Mouse (Mus musculus): Measurements from ENCODE around the gene Gas6. TPM values are rescaled to one million over a fixed set of nuclear protein-coding genes. Genes with fewer than 3 reads are reported as not detected.
A peak's percentile ranks its signal among the peaks of the same experiment; 100 is the strongest.

Gene Gas6
- polyA plus RNA-seq, 1 experiment from 2014 or later = 101 TPM

- Histone ChIP-seq H3K4me2 (no peak overlapping the region), H3K27me3 (replicated peaks) (peaks cover 47% of the 10 kb centered on the region), H3K9me3 (no peaks in the 10 kb centered on the region), H3K4me1 (peaks cover 20% of the 10 kb centered on the region), H3K36me3 (no peaks in the 10 kb centered on the region), H3K27ac (replicated peaks) (no peak overlapping the region; the same call in 1 of the 2 replicates), H3K9ac (no peak overlapping the region), H3K4me3 (no peak overlapping the region)
- ATAC-seq (ENCODE audit: extremely low read depth, insufficient number of reproducible peaks, low FRiP score, low TSS enrichment) = peak; percentile 63; the same call in 1 of the 2 replicates
- WGBS = 27% methylated on average over 4 of the region's 4 CpGs
Observed at GRCm38 (mm10) chr8:13506849-13507248, 12.6 kb upstream of the Gas6 start.

DNA sequence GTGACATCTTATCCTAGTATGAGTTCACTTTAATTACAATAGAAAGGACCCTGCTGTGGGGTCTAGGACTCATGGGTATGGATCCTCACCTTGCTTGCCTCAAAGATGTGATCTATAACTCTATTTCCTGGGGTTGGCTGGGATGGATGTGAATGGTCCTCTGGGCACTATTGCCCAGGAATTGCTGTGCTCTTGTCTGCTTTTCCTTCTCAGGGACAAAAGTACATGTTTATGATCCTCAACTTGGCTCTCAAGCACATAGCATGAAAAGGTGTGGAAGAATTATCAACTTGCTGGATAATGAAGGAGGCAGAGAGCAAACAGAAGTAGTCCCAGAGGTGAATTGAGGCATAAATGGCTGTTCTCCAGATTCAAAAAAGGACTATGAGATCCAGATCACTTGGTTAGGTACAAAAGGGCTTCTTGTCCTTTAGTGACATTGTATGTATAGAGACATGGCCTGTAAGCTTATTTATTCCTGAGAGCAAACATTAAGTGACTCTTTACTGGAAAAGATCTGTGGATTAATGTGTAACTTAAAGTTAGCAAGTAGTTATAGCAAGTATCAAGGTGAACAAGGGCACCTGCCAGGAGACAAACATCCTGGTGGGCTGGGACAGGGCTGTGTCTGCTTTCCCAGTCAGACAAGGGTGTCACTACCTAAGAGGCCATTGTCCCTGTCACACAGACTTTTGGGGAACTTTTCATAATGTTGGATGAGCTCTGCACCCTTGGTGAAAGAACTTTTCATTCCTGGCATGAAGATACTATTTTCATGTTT lies 10.8 kb upstream of the Gas6 start:
- H3K4me2 ChIP-seq = no peak overlapping the region
- no peak overlapping the region for H3K9ac ChIP-seq
- no peak for ATAC-seq (ENCODE audit: extremely low read depth, insufficient number of reproducible peaks, low FRiP score, low TSS enrichment)
- no peaks in the 10 kb centered on the region for H3K36me3 ChIP-seq
- H3K4me3 ChIP-seq = no peak overlapping the region
- no peak overlapping the region for H3K27ac ChIP-seq (replicated peaks)
- H3K9me3 ChIP-seq = 0 out of 2 replicates have a peak, but pooled peaks cover 4% of the 10 kb centered on the region
- H3K27me3 ChIP-seq (replicated peaks) = peaks cover 49% of the 10 kb centered on the region
- peaks cover 20% of the 10 kb centered on the region for H3K4me1 ChIP-seq

DNA sequence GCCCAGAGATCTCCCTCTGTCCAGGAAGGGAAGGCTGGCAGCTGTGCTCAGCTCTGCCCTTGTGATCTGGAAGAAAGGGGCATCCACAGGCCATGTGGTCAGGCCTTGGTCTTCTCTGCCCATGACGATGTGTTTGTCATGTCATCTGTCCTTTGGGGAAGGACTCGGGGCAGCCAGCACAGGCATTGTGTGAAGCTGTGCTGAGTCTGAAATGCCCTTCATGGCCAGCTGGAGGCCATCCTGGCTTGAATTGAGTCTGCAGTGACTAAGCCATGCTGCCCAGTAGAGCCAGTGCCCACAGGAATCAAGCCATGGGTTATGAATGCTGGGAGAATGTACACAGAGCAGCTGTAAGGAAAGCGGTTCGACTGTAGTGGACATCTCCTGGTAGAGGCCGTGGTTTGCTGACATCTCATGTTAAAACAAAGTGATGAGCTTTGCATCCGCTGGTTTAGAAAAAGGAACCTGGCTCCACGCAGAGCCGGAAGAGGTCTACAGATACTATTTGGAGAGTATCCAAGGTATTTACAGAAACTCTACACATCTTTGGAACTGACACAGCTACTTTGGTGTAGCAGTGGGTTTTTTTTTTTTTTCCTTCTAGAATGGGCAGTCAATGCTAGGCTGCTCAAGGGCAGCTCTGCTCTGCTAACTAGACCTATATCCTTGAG lies 9.8 kb upstream of the Gas6 start:
- Histone ChIP-seq H3K27ac (replicated peaks) (no peak overlapping the region), H3K4me3 (no peak overlapping the region), H3K27me3 (replicated peaks) (peaks cover 50% of the 10 kb centered on the region), H3K4me1 (peaks cover 20% of the 10 kb centered on the region), H3K36me3 (no peaks in the 10 kb centered on the region), H3K9ac (no peak overlapping the region), H3K9me3 (0 out of 2 replicates have a peak, but pooled peaks cover 4% of the 10 kb centered on the region), H3K4me2 (no peak overlapping the region)
- WGBS = 71% methylated on average over 8 of the region's 8 CpGs
- no peak for ATAC-seq (ENCODE audit: extremely low read depth, insufficient number of reproducible peaks, low FRiP score, low TSS enrichment)

GRCm38 (mm10) chr8:13501221-13501620 lies 6.9 kb upstream of the Gas6 start:
- peaks cover 41% of the 10 kb centered on the region for H3K27me3 ChIP-seq (replicated peaks)
- no peaks in the 10 kb centered on the region for H3K36me3 ChIP-seq
- ATAC-seq (ENCODE audit: extremely low read depth, insufficient number of reproducible peaks, low FRiP score, low TSS enrichment) = no peak
- H3K9me3 ChIP-seq = 0 out of 2 replicates have a peak, but pooled peaks cover 4% of the 10 kb centered on the region
- peaks cover 5% of the 10 kb centered on the region; the same call in 1 of the 2 replicates for H3K4me1 ChIP-seq
- no peak overlapping the region for H3K4me3 ChIP-seq
- no peak overlapping the region for H3K27ac ChIP-seq (replicated peaks)
- no peak overlapping the region for H3K9ac ChIP-seq
- H3K4me2 ChIP-seq = no peak overlapping the region
- 79% methylated on average over 3 of the region's 3 CpGs for WGBS

DNA sequence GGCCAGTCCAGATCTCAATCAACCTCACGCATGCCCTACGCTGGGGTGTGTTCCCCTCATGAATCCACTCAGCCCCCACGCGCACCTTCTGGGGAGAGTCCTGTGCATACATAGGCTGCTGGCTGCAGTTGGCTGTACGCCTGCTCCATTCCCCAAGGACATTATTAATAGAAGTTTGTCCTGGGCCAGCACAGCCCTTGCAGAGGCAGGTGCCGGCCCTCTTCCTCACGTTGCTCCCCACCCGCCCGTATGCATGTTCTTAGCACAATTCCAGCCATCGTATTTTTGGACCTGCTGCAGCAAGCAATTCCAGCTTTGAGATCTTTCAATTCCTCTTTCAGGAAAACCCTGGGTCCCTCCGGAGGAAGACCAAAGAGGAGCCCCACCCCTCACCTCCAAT lies 1.3 kb downstream of the Gas6 start:
- peak overlapping the region; percentile 82 for H3K4me2 ChIP-seq
- peak overlapping the region; percentile 78 for H3K27ac ChIP-seq (replicated peaks)
- peak overlapping the region; percentile 75 for H3K4me3 ChIP-seq
- H3K4me1 ChIP-seq = peaks cover 53% of the 10 kb centered on the region
- H3K9ac ChIP-seq = peak overlapping the region; percentile 89
- H3K9me3 ChIP-seq = no peaks in the 10 kb centered on the region
- peak; percentile 14; the same call in 1 of the 2 replicates for ATAC-seq (ENCODE audit: extremely low read depth, insufficient number of reproducible peaks, low FRiP score, low TSS enrichment)
- H3K36me3 ChIP-seq = peaks cover 12% of the 10 kb centered on the region
- H3K27me3 ChIP-seq (replicated peaks) = peaks cover 39% of the 10 kb centered on the region
- whole genome bisulfite sequencing = 27% methylated on average over 11 of the region's 11 CpGs

GRCm38 (mm10) chr8:13492198-13492995 lies 1.9 kb downstream of the Gas6 start:
- Histone ChIP-seq H3K27ac (replicated peaks) (peak overlapping the region; percentile 78), H3K27me3 (replicated peaks) (peaks cover 39% of the 10 kb centered on the region), H3K4me2 (peak overlapping the region; percentile 82), H3K36me3 (peaks cover 12% of the 10 kb centered on the region), H3K4me1 (peaks cover 53% of the 10 kb centered on the region), H3K4me3 (peak overlapping the region; percentile 75), H3K9me3 (no peaks in the 10 kb centered on the region), H3K9ac (peak overlapping the region; percentile 89)
- ATAC-seq (ENCODE audit: extremely low read depth, insufficient number of reproducible peaks, low FRiP score, low TSS enrichment) = peak; percentile 59
- WGBS = 16% methylated on average over 9 of the region's 9 CpGs

DNA sequence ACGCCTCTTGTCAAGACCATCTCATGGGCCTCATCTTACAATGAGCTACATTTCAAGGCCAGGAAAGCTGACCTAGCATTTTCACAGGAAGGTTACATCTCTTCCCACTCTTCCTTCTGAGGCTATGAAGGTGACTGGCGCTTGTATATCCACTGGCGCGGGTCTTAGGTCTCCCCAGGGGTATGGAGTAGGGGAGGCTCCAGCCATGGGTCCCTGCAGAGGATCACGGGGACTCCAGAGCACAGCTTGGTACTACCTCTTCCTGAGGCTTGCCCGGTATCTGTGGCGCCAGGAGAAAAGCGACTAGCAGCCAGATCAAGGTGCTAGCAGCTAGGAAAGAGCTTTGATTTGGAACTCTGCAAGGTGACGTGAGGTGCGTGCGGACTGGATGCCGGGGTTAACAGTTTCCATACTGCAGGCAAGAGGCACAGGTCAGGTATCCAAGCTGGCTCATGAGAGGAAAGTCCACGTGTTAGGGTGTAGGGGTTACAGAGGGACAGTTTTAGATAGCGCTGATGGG lies 2.7 kb downstream of the Gas6 start:
- Histone ChIP-seq H3K4me3 (0 out of 2 replicates have a peak overlapping the region, but pooled peaks have one; percentile 18), H3K4me1 (peaks cover 59% of the 10 kb centered on the region)
- no peak for ATAC-seq (ENCODE audit: extremely low read depth, insufficient number of reproducible peaks, low FRiP score, low TSS enrichment)

GRCm38 (mm10) chr8:13489986-13490910 lies 4.0 kb downstream of the Gas6 start:
- Histone ChIP-seq H3K27ac (replicated peaks) (peak overlapping the region; percentile 54), H3K4me3 (peak overlapping the region; percentile 3; the same call in 1 of the 2 replicates), H3K27me3 (replicated peaks) (peaks cover 32% of the 10 kb centered on the region), H3K36me3 (peaks cover 16% of the 10 kb centered on the region), H3K9ac (peak overlapping the region; percentile 58), H3K4me2 (peak overlapping the region; percentile 44), H3K4me1 (peaks cover 64% of the 10 kb centered on the region), H3K9me3 (no peaks in the 10 kb centered on the region)
- no peak for ATAC-seq (ENCODE audit: extremely low read depth, insufficient number of reproducible peaks, low FRiP score, low TSS enrichment)
- WGBS = 20% methylated on average over 13 of the region's 13 CpGs

More for the DNA sequence above, 2.7 kb downstream of the Gas6 start:
- no peaks in the 10 kb centered on the region for H3K9me3 ChIP-seq
- peak overlapping the region; percentile 82 for H3K4me2 ChIP-seq
- WGBS = 74% methylated on average over 14 of the region's 14 CpGs
- H3K27ac ChIP-seq (replicated peaks) = peak overlapping the region; percentile 78; the same call in 1 of the 2 replicates
- peaks cover 12% of the 10 kb centered on the region for H3K36me3 ChIP-seq
- peaks cover 39% of the 10 kb centered on the region for H3K27me3 ChIP-seq (replicated peaks)
- H3K9ac ChIP-seq = peak overlapping the region; percentile 58

DNA sequence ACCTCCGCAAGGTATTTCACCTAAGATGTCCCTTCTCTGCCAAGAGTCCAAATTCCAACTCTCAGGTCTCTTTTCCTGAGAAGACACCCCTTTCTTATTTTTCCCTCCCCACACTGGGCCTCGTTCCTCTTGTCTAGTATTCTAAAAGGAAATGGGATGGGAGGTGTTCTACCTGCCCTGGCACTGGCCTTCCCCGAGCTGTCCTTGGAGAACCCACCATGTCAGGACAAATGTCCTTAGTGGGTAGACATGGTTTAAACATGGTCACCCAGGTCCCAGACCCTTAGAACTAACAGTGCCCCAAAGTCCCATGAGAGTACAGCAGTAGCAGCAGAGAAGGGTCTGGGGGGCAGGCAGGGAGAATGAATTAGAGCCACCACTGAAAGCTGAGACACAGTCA lies 4.9 kb downstream of the Gas6 start:
- ATAC-seq (ENCODE audit: extremely low read depth, insufficient number of reproducible peaks, low FRiP score, low TSS enrichment) = no peak

DNA sequence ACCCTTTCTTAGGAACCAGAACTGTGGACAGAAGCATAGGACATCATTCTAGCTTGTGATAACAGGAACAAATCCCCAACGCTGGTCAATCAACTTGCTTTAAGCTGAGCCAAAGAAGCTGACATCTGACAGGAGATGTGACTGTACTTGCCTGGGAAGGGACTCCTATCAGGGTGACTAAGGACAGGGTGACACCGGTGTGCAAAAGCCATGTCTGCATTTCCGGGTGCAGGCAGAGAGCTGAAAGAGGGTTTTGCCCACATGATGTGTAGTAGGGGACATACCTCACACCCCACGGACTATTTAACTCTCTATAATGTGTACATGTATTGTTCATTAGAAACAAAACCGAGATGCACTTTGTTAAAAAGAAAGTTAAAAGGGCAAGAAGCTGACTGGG lies 11.1 kb downstream of the Gas6 start:
- Histone ChIP-seq H3K9me3 (no peaks in the 10 kb centered on the region), H3K27ac (replicated peaks) (no peak overlapping the region), H3K27me3 (replicated peaks) (no peaks in the 10 kb centered on the region), H3K4me1 (peaks cover 15% of the 10 kb centered on the region), H3K9ac (no peak overlapping the region), H3K36me3 (peaks cover 64% of the 10 kb centered on the region), H3K4me3 (no peak overlapping the region), H3K4me2 (no peak overlapping the region)
- no peak for ATAC-seq (ENCODE audit: extremely low read depth, insufficient number of reproducible peaks, low FRiP score, low TSS enrichment)
- 74% methylated on average over 5 of the region's 5 CpGs for WGBS

More for the DNA sequence above, 4.9 kb downstream of the Gas6 start:
- peak overlapping the region; percentile 58; the same call in 1 of the 2 replicates for H3K9ac ChIP-seq
- WGBS = 74% methylated on average over 3 of the region's 3 CpGs
- peak overlapping the region; percentile 54 for H3K27ac ChIP-seq (replicated peaks)
- H3K36me3 ChIP-seq = peaks cover 25% of the 10 kb centered on the region
- peak overlapping the region; percentile 44 for H3K4me2 ChIP-seq
- no peaks in the 10 kb centered on the region for H3K9me3 ChIP-seq
- H3K4me3 ChIP-seq = no peak overlapping the region
- peaks cover 25% of the 10 kb centered on the region for H3K27me3 ChIP-seq (replicated peaks)
- peaks cover 61% of the 10 kb centered on the region for H3K4me1 ChIP-seq

Measured in heart, embryonic 13.5 days (tissue).